Mouse (Mus musculus) MEL (cell line): ENCODE measurements around the gene Slc7a8. TPM values are rescaled to one million over a fixed set of nuclear protein-coding genes. Genes with fewer than 3 reads are reported as not detected.

Experiments used
- DNase-seq: peaks from one replicate; pipeline ENCODE4 v3.0.0; 2011; ENCODE audit warnings: low read depth, low spot score
- H3K27ac ChIP-seq: 2 replicates; pipeline ENCODE4 v1.5.1; 2012; ENCODE audit warnings: low read depth, mild to moderate bottlenecking, control low read depth, low read length, moderate library complexity; ENCODE audit not compliant: control insufficient read depth
- H3K27me3 ChIP-seq, 2 experiments: fragments of 150-350 bp in 1 of 2; sonication (generic) in 1 of 2; 2 replicates each; pipeline ENCODE4 v1.6.1; 2012; ENCODE audit warnings: low read length in 2 of 2, mild to moderate bottlenecking in 2 of 2, improper control_type of control experiment in 1 of 2, moderate library complexity in 1 of 2; ENCODE audit not compliant: insufficient read depth in 2 of 2, control insufficient read depth in 1 of 2
- H3K36me3 ChIP-seq, 2 experiments: 2 replicates each; pipeline ENCODE4 v1.6.1; 2012 to 2014; ENCODE audit warnings: low read length in 2 of 2, improper control_type of control experiment in 1 of 2, inconsistent platforms in 1 of 2, mild to moderate bottlenecking in 1 of 2; ENCODE audit not compliant: insufficient read depth in 2 of 2, control insufficient read depth in 1 of 2
- H3K4me1 ChIP-seq, 2 experiments: fragments of 150-350 bp in 1 of 2; sonication (generic) in 1 of 2; 2 replicates each; pipeline ENCODE4 v1.6.1; 2012; ENCODE audit warnings: low read length in 2 of 2, improper control_type of control experiment in 1 of 2, mild to moderate bottlenecking in 1 of 2; ENCODE audit not compliant: insufficient read depth in 2 of 2, control insufficient read depth in 1 of 2
- H3K4me3 ChIP-seq, 2 experiments: fragments of 150-350 bp in 1 of 2; sonication (generic) in 1 of 2; 2 replicates each; pipeline ENCODE4 v1.5.1; 2012; ENCODE audit warnings: low read depth in 2 of 2, low read length in 2 of 2, mild to moderate bottlenecking in 2 of 2, moderate library complexity in 2 of 2, control low read depth in 1 of 2, improper control_type of control experiment in 1 of 2; ENCODE audit not compliant: control insufficient read depth in 1 of 2, insufficient read depth in 1 of 2
- H3K79me2 ChIP-seq: 2 replicates; pipeline ENCODE4 v1.6.1; 2012; ENCODE audit warnings: mild to moderate bottlenecking, low read length, moderate library complexity; ENCODE audit not compliant: control insufficient read depth, poor library complexity, insufficient read depth
- H3K9ac ChIP-seq: 2 replicates; pipeline ENCODE4 v1.6.1; 2012; ENCODE audit warnings: low read depth, mild to moderate bottlenecking, control low read depth, low read length, moderate library complexity; ENCODE audit not compliant: control insufficient read depth, poor library complexity, severe bottlenecking
- H3K9me3 ChIP-seq: fragments of 150-350 bp; sonication (generic); replicated peaks from 2 replicates; pipeline ENCODE4 v1.6.1; 2012; ENCODE audit warnings: mild to moderate bottlenecking, low read length, improper control_type of control experiment, moderate library complexity; ENCODE audit not compliant: insufficient read depth
- BHLHE40 ChIP-seq: IDR thresholded peaks from 2 replicates; pipeline ENCODE4 v1.6.1; 2012; ENCODE audit warnings: low read depth, mild to moderate bottlenecking, inconsistent platforms, low read length, improper control_type of control experiment, borderline replicate concordance
- CHD1 ChIP-seq: IDR thresholded peaks from 2 replicates; pipeline ENCODE4 v1.6.1; 2012; ENCODE audit warnings: low read depth, mild to moderate bottlenecking, inconsistent platforms, low read length, improper control_type of control experiment
- CTCF ChIP-seq, 3 experiments: IDR thresholded peaks in 2 of 3; conservative IDR thresholded peaks in 1 of 3; 2 replicates each; pipeline ENCODE4 v1.5.1; 2011 to 2012; ENCODE audit warnings: low read length in 3 of 3, low read depth in 2 of 3, mild to moderate bottlenecking in 2 of 3, improper control_type of control experiment in 1 of 3, inconsistent platforms in 1 of 3, mixed read lengths in 1 of 3, moderate library complexity in 1 of 3; ENCODE audit not compliant: control insufficient read depth in 1 of 3, insufficient read depth in 1 of 3, poor library complexity in 1 of 3, severe bottlenecking in 1 of 3
- E2F4 ChIP-seq: IDR thresholded peaks from 2 replicates; pipeline ENCODE4 v1.6.1; 2011; ENCODE audit warnings: low read depth, low read length, improper control_type of control experiment, borderline replicate concordance
- EP300 ChIP-seq, 2 experiments: IDR thresholded peaks; 2 replicates each; pipeline ENCODE4 v1.6.1; 2011; ENCODE audit warnings: improper control_type of control experiment in 2 of 2, low read length in 2 of 2, low read depth in 1 of 2, mild to moderate bottlenecking in 1 of 2
- ETS1 ChIP-seq: IDR thresholded peaks from 2 replicates; pipeline ENCODE4 v1.6.1; 2012; ENCODE audit warnings: low read depth, mild to moderate bottlenecking, inconsistent platforms, low read length, improper control_type of control experiment, moderate library complexity
- GABPA ChIP-seq: IDR thresholded peaks from 2 replicates; pipeline ENCODE4 v1.6.1; 2012; ENCODE audit warnings: low read depth, mild to moderate bottlenecking, inconsistent platforms, low read length, improper control_type of control experiment, moderate library complexity
- HCFC1 ChIP-seq: IDR thresholded peaks from 2 replicates; pipeline ENCODE4 v1.6.1; 2012; ENCODE audit warnings: low read depth, mild to moderate bottlenecking, inconsistent platforms, low read length, improper control_type of control experiment, moderate library complexity
- JUND ChIP-seq: IDR thresholded peaks from 2 replicates; pipeline ENCODE4 v1.6.1; 2011; ENCODE audit warnings: low read depth, mild to moderate bottlenecking, improper control_type of control experiment, low read length
- MAZ ChIP-seq: IDR thresholded peaks from 2 replicates; pipeline ENCODE4 v1.6.1; 2012; ENCODE audit warnings: low read depth, mild to moderate bottlenecking, inconsistent platforms, low read length, improper control_type of control experiment
- MEF2A ChIP-seq: IDR thresholded peaks from 2 replicates; pipeline ENCODE4 v1.6.1; 2014; ENCODE audit warnings: low read depth, mild to moderate bottlenecking, inconsistent platforms, low read length, improper control_type of control experiment; ENCODE audit not compliant: poor library complexity, insufficient replicate concordance, severe bottlenecking; ENCODE audit errors: extremely low read depth
- MYC ChIP-seq: IDR thresholded peaks from 2 replicates; pipeline ENCODE4 v1.6.1; 2011; ENCODE audit warnings: low read depth, mild to moderate bottlenecking, low read length, improper control_type of control experiment, moderate library complexity
- POLR2A ChIP-seq, 2 experiments: IDR thresholded peaks; 2 replicates each; pipeline ENCODE4 v1.6.1; 2011 to 2012; ENCODE audit warnings: low read length in 2 of 2, mild to moderate bottlenecking in 2 of 2, control low read depth in 1 of 2, improper control_type of control experiment in 1 of 2, low read depth in 1 of 2, moderate library complexity in 1 of 2; ENCODE audit not compliant: control insufficient read depth in 1 of 2, insufficient read depth in 1 of 2, poor library complexity in 1 of 2
- POLR2AphosphoS5 ChIP-seq: IDR thresholded peaks from 2 replicates; pipeline ENCODE4 v1.6.1; 2012; ENCODE audit warnings: low read depth, borderline replicate concordance, mild to moderate bottlenecking, inconsistent platforms, low read length, moderate library complexity, mixed read lengths
- RAD21 ChIP-seq: IDR thresholded peaks from 2 replicates; pipeline ENCODE4 v1.6.1; 2011; ENCODE audit warnings: mild to moderate bottlenecking, low read depth, low read length, improper control_type of control experiment
- SIN3A ChIP-seq: IDR thresholded peaks from 2 replicates; pipeline ENCODE4 v1.6.1; 2012; ENCODE audit warnings: low read length, improper control_type of control experiment, inconsistent platforms
- SMC3 ChIP-seq: IDR thresholded peaks from 2 replicates; pipeline ENCODE4 v1.6.1; 2011; ENCODE audit warnings: low read depth, low read length, improper control_type of control experiment
- TBP ChIP-seq: IDR thresholded peaks from 2 replicates; pipeline ENCODE4 v1.8.0; 2011; ENCODE audit warnings: low read depth, low read length, improper control_type of control experiment
- TCF12 ChIP-seq: IDR thresholded peaks from 2 replicates; pipeline ENCODE4 v1.6.1; 2014; ENCODE audit warnings: low read depth, mild to moderate bottlenecking, inconsistent platforms, low read length, improper control_type of control experiment, moderate library complexity
- ZKSCAN1 ChIP-seq: IDR thresholded peaks from 2 replicates; pipeline ENCODE4 v1.6.1; 2012; ENCODE audit warnings: low read depth, mild to moderate bottlenecking, inconsistent platforms, low read length, improper control_type of control experiment, moderate library complexity
- ZNF384 ChIP-seq: IDR thresholded peaks from 2 replicates; pipeline ENCODE4 v1.6.1; 2012; ENCODE audit warnings: low read depth, mild to moderate bottlenecking, inconsistent platforms, low read length, improper control_type of control experiment
- polyA plus RNA-seq, 2 experiments: library from polyadenylated mRNA; stranded (reverse) in 1 of 2; unstranded in 1 of 2; fragments of >175 nt in 1 of 2; fragments of >200 nt in 1 of 2; gene quantifications; 2 replicates each; pipeline versions ENCODE4 v1.2.1 to v1.2.4; 2012; ENCODE audit warnings: low replicate concordance in 2 of 2, low read depth in 1 of 2; ENCODE audit not compliant: insufficient read length in 2 of 2, insufficient read depth in 1 of 2, missing spikeins in 1 of 2
- total RNA-seq: library from RNA; depleted of rRNA; stranded (reverse); fragments of 300-350 nt; gene quantifications from 2 replicates; pipeline ENCODE4 v1.2.3, GENCODE M21; 2012

Gene Slc7a8
- total and polyA plus RNA-seq, 3 experiments: 0.08 to 0.29 TPM; not detected in 1

DNA sequence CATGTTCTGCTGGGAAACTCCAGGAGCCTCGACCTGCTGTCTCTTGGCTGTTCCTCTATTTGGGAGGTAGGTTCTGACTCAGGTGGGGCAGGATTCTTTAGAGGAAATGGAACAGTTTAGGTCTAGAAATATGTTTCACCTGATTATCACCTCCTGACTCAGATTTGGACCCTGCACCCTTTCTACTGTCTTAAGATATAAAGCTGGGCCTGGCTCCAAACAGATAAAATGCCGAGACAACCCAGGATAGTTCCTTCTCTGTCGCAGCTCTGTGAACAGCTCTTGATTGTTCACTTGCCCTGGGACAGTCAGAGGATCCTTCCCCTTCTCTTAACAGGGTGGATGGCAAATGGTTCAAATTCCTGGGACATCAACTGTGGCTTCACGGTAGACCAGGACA lies 46.5 kb downstream of the Slc7a8 start (continued):
- TF ChIP-seq ZNF384: no peak
- no peak for TF ChIP-seq POLR2A (IDR thresholded peaks at IDR 0.05; ENCODE audit: control insufficient read depth in 1 of 2, insufficient read depth in 1 of 2, low read depth in 1 of 2, low read length in 2 of 2, poor library complexity in 1 of 2)
- peak; percentile 88 for TF ChIP-seq TCF12
- no peak for TF ChIP-seq MEF2A
- no peak for TF ChIP-seq SMC3
- TF ChIP-seq ETS1: peak; percentile 66
- no peak for TF ChIP-seq CHD1
- no peak for TF ChIP-seq RAD21

DNA sequence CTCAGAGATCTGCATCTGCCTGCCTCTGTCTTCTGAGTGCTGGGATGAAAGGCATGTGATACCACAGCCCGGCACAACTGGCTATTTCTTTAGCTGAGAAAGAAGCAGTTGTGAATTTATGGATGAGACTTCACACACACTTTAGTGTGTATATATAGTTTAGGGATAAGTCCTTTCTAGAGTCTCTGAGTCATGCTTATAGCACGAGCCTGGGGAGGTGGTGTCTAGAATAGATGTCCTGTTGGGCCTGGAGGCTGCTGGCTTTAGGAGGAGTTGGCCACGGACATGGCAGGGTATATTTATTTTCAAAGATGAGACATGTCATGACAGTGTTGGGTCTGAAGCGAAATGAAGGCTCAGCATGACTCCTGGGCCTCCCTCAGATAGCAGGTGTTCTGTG lies 47.7 kb downstream of the Slc7a8 start:
- H3K4me3 ChIP-seq: no peak overlapping the region
- no peak overlapping the region for H3K27ac ChIP-seq
- no peak for TF ChIP-seq HCFC1
- TF ChIP-seq JUND: no peak
- TF ChIP-seq MYC: no peak
- no peak for TF ChIP-seq ZKSCAN1
- no peak for TF ChIP-seq EP300 (IDR thresholded peaks at IDR 0.05; ENCODE audit: low read depth in 1 of 2, low read length in 2 of 2)
- no peak for TF ChIP-seq TBP
- TF ChIP-seq SIN3A: no peak
- TF ChIP-seq E2F4: no peak
- TF ChIP-seq SMC3: no peak
- no peak for TF ChIP-seq POLR2A (IDR thresholded peaks at IDR 0.05; ENCODE audit: control insufficient read depth in 1 of 2, insufficient read depth in 1 of 2, low read depth in 1 of 2, low read length in 2 of 2, poor library complexity in 1 of 2)
- TF ChIP-seq MAZ: no peak
- no peak for TF ChIP-seq CHD1
- TF ChIP-seq BHLHE40: no peak
- TF ChIP-seq CTCF (IDR thresholded peaks at IDR 0.05 in 2 of 3, conservative IDR thresholded peaks at IDR 0.05 in 1 of 3; ENCODE audit: control insufficient read depth in 1 of 3, insufficient read depth in 1 of 3, low read depth in 2 of 3, low read length in 3 of 3, poor library complexity in 1 of 3, severe bottlenecking in 1 of 3): no peak
- TF ChIP-seq GABPA: no peak
- TF ChIP-seq POLR2AphosphoS5: no peak
- H3K9me3 ChIP-seq: no peaks in the 10 kb centered on the region
- no peak overlapping the region for H3K9ac ChIP-seq
- H3K36me3 ChIP-seq: no peaks in the 10 kb centered on the region
- no peak for DNase-seq
- peaks cover 0 to 16% of the 10 kb centered on the region in 2 experiments; a peak in 3 of 4 replicates for H3K4me1 ChIP-seq
- H3K79me2 ChIP-seq: no peaks in the 10 kb centered on the region
- H3K27me3 ChIP-seq: no peaks in the 10 kb centered on the region; a peak in 1 of 4 replicates
